Mouse (Mus musculus): ENCODE measurements around the gene Zfhx3. TPM values are rescaled to one million over a fixed set of nuclear protein-coding genes. Genes with fewer than 3 reads are reported as not detected.

Gene Zfhx3
- total and polyA plus RNA-seq, 2 experiments, result 1.3 to 1.5 TPM

GRCm38 (mm10) chr8:108723636-108724035 lies 781.2 kb downstream of the Zfhx3 start:
- no peak overlapping the region for H3K27ac ChIP-seq (replicated peaks; ENCODE audit: insufficient read depth, low read depth, low read length)
- WGBS, result 86% methylated on average over 11 of the region's 11 CpGs
- no peaks in the 10 kb centered on the region for H3K27me3 ChIP-seq (ENCODE audit: control insufficient read depth, insufficient read depth, low read length)
- no peak overlapping the region for H3K9ac ChIP-seq (ENCODE audit: low read depth, low read length)
- H3K4me1 ChIP-seq (ENCODE audit: control insufficient read depth, insufficient read depth, low read length), result peaks cover 1% of the 10 kb centered on the region; the same call in 1 of the 2 replicates
- no peak overlapping the region for H3K4me3 ChIP-seq (ENCODE audit: insufficient read depth, low read depth, low read length)
- H3K36me3 ChIP-seq (ENCODE audit: control insufficient read depth, insufficient read depth, low read length), result no peaks in the 10 kb centered on the region
- no peak for TF ChIP-seq CTCF (IDR thresholded peaks at IDR 0.05; ENCODE audit: low read depth, low read length)
- no peak for TF ChIP-seq POLR2A (IDR thresholded peaks at IDR 0.05; ENCODE audit: extremely low read depth, insufficient read depth, low read length)
- no peak for DNase-seq (ENCODE audit: extremely low read depth, low read depth, low spot score)
- H3K79me2 ChIP-seq (ENCODE audit: control insufficient read depth, insufficient read depth, low read length), result peaks cover 47% of the 10 kb centered on the region; the same call in 1 of the 2 replicates

DNA sequence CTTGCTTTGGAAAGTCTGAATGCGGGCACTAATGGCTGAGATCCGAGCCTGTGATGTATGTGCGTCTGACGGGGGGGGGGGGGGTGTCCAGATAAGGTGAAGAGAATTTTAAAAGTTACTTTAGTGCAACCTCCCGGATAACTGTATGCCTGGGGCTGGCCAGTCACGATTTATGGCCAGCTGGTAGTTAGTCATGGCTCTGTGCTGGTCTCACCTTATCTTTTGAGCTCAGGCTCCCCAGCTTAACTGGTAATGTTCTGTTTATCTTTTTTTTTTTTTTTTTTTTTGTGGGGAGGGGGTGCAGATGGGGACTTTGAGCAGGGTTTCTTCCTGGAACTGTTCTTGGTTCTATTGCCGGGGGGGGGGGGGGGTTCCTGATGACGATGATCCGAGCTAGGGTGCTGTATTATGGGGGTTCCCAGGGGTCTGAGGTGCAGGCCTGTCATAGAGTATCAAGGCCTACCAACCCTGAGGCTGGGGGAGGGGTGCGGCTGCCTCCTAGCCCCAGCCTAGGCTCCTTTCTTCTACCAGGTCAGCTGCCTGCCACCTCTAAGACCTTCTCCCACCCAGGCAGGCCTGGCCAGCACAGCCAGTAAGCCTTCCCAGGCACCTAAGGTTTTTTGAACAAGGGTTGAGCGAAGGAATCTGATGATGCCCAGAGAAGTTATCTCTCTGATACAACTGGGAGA lies 782.5 kb downstream of the Zfhx3 start:
- Histone ChIP-seq H3K4me1 (ENCODE audit: control insufficient read depth, insufficient read depth, low read length) (peaks cover 3% of the 10 kb centered on the region; the same call in 1 of the 2 replicates), H3K79me2 (ENCODE audit: control insufficient read depth, insufficient read depth, low read length) (peaks cover 47% of the 10 kb centered on the region; the same call in 1 of the 2 replicates), H3K27me3 (ENCODE audit: control insufficient read depth, insufficient read depth, low read length) (no peaks in the 10 kb centered on the region), H3K9ac (ENCODE audit: low read depth, low read length) (no peak overlapping the region), H3K4me3 (ENCODE audit: insufficient read depth, low read depth, low read length) (no peak overlapping the region), H3K36me3 (ENCODE audit: control insufficient read depth, insufficient read depth, low read length) (no peaks in the 10 kb centered on the region), H3K27ac (replicated peaks; ENCODE audit: insufficient read depth, low read depth, low read length) (no peak overlapping the region)
- 56% methylated on average over 11 of the region's 11 CpGs for WGBS
- TF ChIP-seq POLR2A (IDR thresholded peaks at IDR 0.05; ENCODE audit: extremely low read depth, insufficient read depth, low read length), result no peak
- no peak for TF ChIP-seq CTCF (IDR thresholded peaks at IDR 0.05; ENCODE audit: low read depth, low read length)
- no peak for DNase-seq (ENCODE audit: extremely low read depth, low read depth, low spot score)

- Histone ChIP-seq H3K4me3 (ENCODE audit: insufficient read depth, low read depth, low read length) (no peak overlapping the region), H3K4me1 (ENCODE audit: control insufficient read depth, insufficient read depth, low read length) (peaks cover 5% of the 10 kb centered on the region; the same call in 1 of the 2 replicates), H3K27ac (replicated peaks; ENCODE audit: insufficient read depth, low read depth, low read length) (no peak overlapping the region), H3K79me2 (ENCODE audit: control insufficient read depth, insufficient read depth, low read length) (peaks cover 43% of the 10 kb centered on the region; the same call in 1 of the 2 replicates), H3K36me3 (ENCODE audit: control insufficient read depth, insufficient read depth, low read length) (no peaks in the 10 kb centered on the region), H3K9ac (ENCODE audit: low read depth, low read length) (no peak overlapping the region), H3K27me3 (ENCODE audit: control insufficient read depth, insufficient read depth, low read length) (no peaks in the 10 kb centered on the region)
- TF ChIP-seq POLR2A (IDR thresholded peaks at IDR 0.05; ENCODE audit: extremely low read depth, insufficient read depth, low read length), result no peak
- no peak for TF ChIP-seq CTCF (IDR thresholded peaks at IDR 0.05; ENCODE audit: low read depth, low read length)
- DNase-seq (ENCODE audit: extremely low read depth, low read depth, low spot score), result no peak
- WGBS, result 95% methylated on average over 10 of the region's 10 CpGs
These were observed 783.2 kb downstream of the Zfhx3 start for GRCm38 (mm10) chr8:108725631-108726030.

DNA sequence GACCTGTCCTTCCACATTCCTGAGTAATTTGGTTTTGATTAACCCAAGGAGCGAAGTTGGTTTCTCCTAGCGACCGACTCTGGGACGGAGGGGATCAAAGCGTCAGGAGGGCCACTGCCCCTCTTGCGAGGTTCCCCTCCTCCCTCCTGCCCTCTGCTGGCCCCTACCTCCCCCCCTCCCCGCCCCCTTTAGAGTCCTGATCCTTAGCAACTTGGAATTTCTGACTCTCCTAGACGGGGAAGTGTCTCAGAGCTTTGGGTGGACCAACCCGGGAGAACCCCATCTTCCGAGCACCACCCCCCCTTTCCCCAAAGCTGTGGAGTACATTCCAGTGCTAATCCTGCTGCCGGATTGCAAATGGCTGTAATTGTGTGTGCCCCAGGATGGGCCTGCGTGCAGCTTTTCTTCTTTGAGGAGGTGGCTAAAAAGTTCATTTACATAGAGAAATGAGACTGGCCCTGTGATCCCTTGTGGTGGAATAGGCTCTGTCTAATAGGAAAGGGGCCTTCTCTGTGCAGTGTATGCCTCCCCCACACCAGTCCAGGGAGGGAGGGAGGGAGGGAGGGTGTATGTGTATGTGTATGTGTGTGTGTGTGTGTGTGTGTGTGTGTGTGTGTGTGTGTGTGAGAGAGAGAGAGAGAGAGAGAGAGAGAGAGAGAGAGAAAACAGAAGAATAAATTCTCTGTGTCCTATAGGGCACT lies 784.2 kb downstream of the Zfhx3 start:
- DNase-seq (ENCODE audit: extremely low read depth, low read depth, low spot score), result no peak
- Histone ChIP-seq H3K4me1 (ENCODE audit: control insufficient read depth, insufficient read depth, low read length) (peaks cover 9% of the 10 kb centered on the region), H3K27ac (replicated peaks; ENCODE audit: insufficient read depth, low read depth, low read length) (no peak overlapping the region), H3K36me3 (ENCODE audit: control insufficient read depth, insufficient read depth, low read length) (no peaks in the 10 kb centered on the region), H3K9ac (ENCODE audit: low read depth, low read length) (no peak overlapping the region), H3K79me2 (ENCODE audit: control insufficient read depth, insufficient read depth, low read length) (peaks cover 43% of the 10 kb centered on the region; the same call in 1 of the 2 replicates), H3K4me3 (ENCODE audit: insufficient read depth, low read depth, low read length) (no peak overlapping the region), H3K27me3 (ENCODE audit: control insufficient read depth, insufficient read depth, low read length) (no peaks in the 10 kb centered on the region)
- 84% methylated on average over 12 of the region's 12 CpGs for WGBS
- TF ChIP-seq POLR2A (IDR thresholded peaks at IDR 0.05; ENCODE audit: extremely low read depth, insufficient read depth, low read length) (no peak), CTCF (IDR thresholded peaks at IDR 0.05; ENCODE audit: low read depth, low read length) (no peak)

DNA sequence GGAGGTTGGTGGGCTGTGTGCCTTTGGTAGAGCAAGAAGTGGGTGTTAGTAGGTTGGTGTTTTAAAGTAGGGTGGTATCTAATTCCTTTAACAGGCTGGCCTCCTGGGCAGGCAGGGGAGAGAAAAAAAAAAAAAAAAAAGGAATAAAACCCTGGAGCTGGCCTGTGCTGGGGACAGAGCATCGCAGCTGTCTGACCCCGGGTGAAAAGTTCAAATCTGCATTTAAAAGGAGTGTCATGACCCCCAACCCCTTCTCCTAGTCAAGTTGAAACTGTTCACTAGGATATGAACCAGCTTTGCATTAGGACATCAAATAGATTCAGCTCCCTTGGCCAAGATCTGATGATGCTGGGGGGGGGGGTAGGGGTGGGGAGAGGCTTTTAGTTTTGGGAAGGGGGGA lies 786.7 kb downstream of the Zfhx3 start:
- H3K27me3 ChIP-seq (ENCODE audit: control insufficient read depth, insufficient read depth, low read length), result no peaks in the 10 kb centered on the region
- DNase-seq (ENCODE audit: extremely low read depth, low read depth, low spot score), result no peak
- H3K9ac ChIP-seq (ENCODE audit: low read depth, low read length), result no peak overlapping the region
- no peak for TF ChIP-seq POLR2A (IDR thresholded peaks at IDR 0.05; ENCODE audit: extremely low read depth, insufficient read depth, low read length)
- TF ChIP-seq CTCF (IDR thresholded peaks at IDR 0.05; ENCODE audit: low read depth, low read length), result no peak
- no peaks in the 10 kb centered on the region for H3K36me3 ChIP-seq (ENCODE audit: control insufficient read depth, insufficient read depth, low read length)
- H3K79me2 ChIP-seq (ENCODE audit: control insufficient read depth, insufficient read depth, low read length), result peaks cover 54% of the 10 kb centered on the region; the same call in 1 of the 2 replicates
- peaks cover 18% of the 10 kb centered on the region for H3K4me1 ChIP-seq (ENCODE audit: control insufficient read depth, insufficient read depth, low read length)
- 36% methylated on average over 2 of the region's 2 CpGs for WGBS
- no peak overlapping the region for H3K4me3 ChIP-seq (ENCODE audit: insufficient read depth, low read depth, low read length)
- no peak overlapping the region for H3K27ac ChIP-seq (replicated peaks; ENCODE audit: insufficient read depth, low read depth, low read length)
